Mouse (Mus musculus) megakaryocyte, embryonic 14.5 days (primary cell): ENCODE results near the gene Utp20. TPM values are rescaled to one million over a fixed set of nuclear protein-coding genes. Genes with fewer than 3 reads are reported as not detected.
A peak's percentile ranks its signal among the peaks of the same experiment; 100 is the strongest.
"Not testable (repeated sequence)": the region's sequence is repeated elsewhere in the genome, so short reads cannot be mapped to it uniquely, and the experiment has no call there.

Source experiments
- H3K27me3 ChIP-seq: replicated peaks from 2 replicates; pipeline ENCODE3; 2012; ENCODE audit warnings: inconsistent platforms
- H3K36me3 ChIP-seq: replicated peaks from 2 replicates; pipeline ENCODE3; 2012; ENCODE audit warnings: low read length, inconsistent platforms, mixed read lengths
- H3K4me1 ChIP-seq: 2 replicates; pipeline ENCODE4 v1.6.1; 2012; ENCODE audit warnings: inconsistent platforms
- H3K4me3 ChIP-seq: replicated peaks from 2 replicates; pipeline ENCODE3; 2012; ENCODE audit warnings: moderate library complexity, mild to moderate bottlenecking, inconsistent platforms
- H3K9me3 ChIP-seq: 2 replicates; pipeline ENCODE4 v1.6.1; 2012; ENCODE audit warnings: inconsistent platforms
- FLI1 ChIP-seq: IDR thresholded peaks from 2 replicates; pipeline ENCODE4 v1.6.1; 2012; ENCODE audit warnings: low read length, inconsistent platforms, mixed read lengths
- GATA1 ChIP-seq: IDR thresholded peaks from 3 replicates; pipeline ENCODE4 v1.6.1; 2012; ENCODE audit warnings: mixed read lengths, low read length, inconsistent platforms, borderline replicate concordance
- polyA plus RNA-seq: library from polyadenylated mRNA; stranded (reverse); fragments of >175 nt; gene quantifications from 2 replicates; pipeline ENCODE4 v1.2.3, GENCODE M21; 2012; ENCODE audit warnings: low replicate concordance; ENCODE audit not compliant: insufficient read depth

Gene Utp20
- polyA plus RNA-seq, 1 experiment, result 1.3 TPM

GRCm38 (mm10) chr10:88828361-88828760 is 1.8 kb upstream of the Utp20 start:
- Histone ChIP-seq H3K4me3 (no peak overlapping the region), H3K27me3 (no peaks in the 10 kb centered on the region), H3K9me3 (no peaks in the 10 kb centered on the region), H3K36me3 (peaks cover 17% of the 10 kb centered on the region), H3K4me1 (peaks cover 20% of the 10 kb centered on the region)
- TF ChIP-seq GATA1 (no peak), FLI1 (no peak)

- TF ChIP-seq FLI1, result no peak
- TF ChIP-seq GATA1, result no peak
- Histone ChIP-seq H3K4me3 (peak overlapping the region; percentile 96), H3K9me3 (no peaks in the 10 kb centered on the region), H3K27me3 (no peaks in the 10 kb centered on the region), H3K4me1 (peaks cover 20% of the 10 kb centered on the region), H3K36me3 (peaks cover 23% of the 10 kb centered on the region)
Measured at GRCm38 (mm10) chr10:88827596-88827995, 992 bp upstream of the Utp20 start.

- H3K4me1 ChIP-seq, result peaks cover 20% of the 10 kb centered on the region
Measured at GRCm38 (mm10) chr10:88826947-88827306, 323 bp upstream of the Utp20 start.

GRCm38 (mm10) chr10:88817335-88817734 is 9.3 kb downstream of the Utp20 start:
- H3K4me1 ChIP-seq, result no peaks in the 10 kb centered on the region
- H3K27me3 ChIP-seq, result no peaks in the 10 kb centered on the region
- H3K4me3 ChIP-seq, result no peak overlapping the region
- TF ChIP-seq FLI1 (no peak), GATA1 (no peak)
- H3K9me3 ChIP-seq, result no peaks in the 10 kb centered on the region
- peaks cover 90% of the 10 kb centered on the region for H3K36me3 ChIP-seq

More at GRCm38 (mm10) chr10:88826947-88827306, 323 bp upstream of the Utp20 start:
- H3K27me3 ChIP-seq, H3K9me3 ChIP-seq: not testable (repeated sequence)
- Histone ChIP-seq H3K36me3 (peaks cover 30% of the 10 kb centered on the region), H3K4me3 (peak overlapping the region; percentile 96)

- TF ChIP-seq GATA1, result no peak
- no peak for TF ChIP-seq FLI1
- H3K36me3 ChIP-seq, result peaks cover 87% of the 10 kb centered on the region
- H3K4me3 ChIP-seq, result no peak overlapping the region
- no peaks in the 10 kb centered on the region for H3K27me3 ChIP-seq
- no peaks in the 10 kb centered on the region for H3K4me1 ChIP-seq
- no peaks in the 10 kb centered on the region for H3K9me3 ChIP-seq
Measured at GRCm38 (mm10) chr10:88815256-88815655, 11.3 kb downstream of the Utp20 start.

- Histone ChIP-seq H3K27me3 (no peaks in the 10 kb centered on the region), H3K4me1 (no peaks in the 10 kb centered on the region), H3K36me3 (peaks cover 89% of the 10 kb centered on the region), H3K4me3 (no peak overlapping the region), H3K9me3 (no peaks in the 10 kb centered on the region)
- TF ChIP-seq FLI1, result no peak
- no peak for TF ChIP-seq GATA1
Measured at GRCm38 (mm10) chr10:88811704-88812103, 14.9 kb downstream of the Utp20 start.

- no peaks in the 10 kb centered on the region for H3K9me3 ChIP-seq
- peaks cover 75% of the 10 kb centered on the region for H3K36me3 ChIP-seq
- H3K4me3 ChIP-seq, result no peak overlapping the region
- no peaks in the 10 kb centered on the region for H3K27me3 ChIP-seq
- no peak for TF ChIP-seq FLI1
- no peaks in the 10 kb centered on the region for H3K4me1 ChIP-seq
Measured at GRCm38 (mm10) chr10:88802236-88802635, 24.4 kb downstream of the Utp20 start.

GRCm38 (mm10) chr10:88799381-88799780 is 27.2 kb downstream of the Utp20 start:
- Histone ChIP-seq H3K27me3 (no peaks in the 10 kb centered on the region), H3K36me3 (peaks cover 79% of the 10 kb centered on the region), H3K9me3 (no peaks in the 10 kb centered on the region), H3K4me3 (no peak overlapping the region), H3K4me1 (no peaks in the 10 kb centered on the region)
- TF ChIP-seq GATA1 (no peak), FLI1 (no peak)

- Histone ChIP-seq H3K9me3 (no peaks in the 10 kb centered on the region), H3K4me3 (no peak overlapping the region), H3K4me1 (no peaks in the 10 kb centered on the region), H3K27me3 (no peaks in the 10 kb centered on the region), H3K36me3 (peaks cover 84% of the 10 kb centered on the region)
- TF ChIP-seq GATA1, result no peak
- no peak for TF ChIP-seq FLI1
Measured at GRCm38 (mm10) chr10:88797452-88797851, 29.2 kb downstream of the Utp20 start.

GRCm38 (mm10) chr10:88796939-88797338 is 29.7 kb downstream of the Utp20 start:
- TF ChIP-seq GATA1 (no peak), FLI1 (no peak)
- Histone ChIP-seq H3K4me3 (no peak overlapping the region), H3K4me1 (no peaks in the 10 kb centered on the region), H3K36me3 (peaks cover 87% of the 10 kb centered on the region), H3K9me3 (no peaks in the 10 kb centered on the region), H3K27me3 (no peaks in the 10 kb centered on the region)

GRCm38 (mm10) chr10:88795226-88795625 is 31.4 kb downstream of the Utp20 start:
- Histone ChIP-seq H3K4me1 (no peaks in the 10 kb centered on the region), H3K9me3 (no peaks in the 10 kb centered on the region), H3K4me3 (no peak overlapping the region), H3K27me3 (no peaks in the 10 kb centered on the region), H3K36me3 (peaks cover 91% of the 10 kb centered on the region)
- TF ChIP-seq FLI1 (no peak), GATA1 (no peak)
